Mouse (Mus musculus): ENCODE data around the gene Mapk1.
"Not testable (repeated sequence)": the region's sequence is repeated elsewhere in the genome, so short reads cannot be mapped to it uniquely, and the experiment has no call there.

The Mapk1 gene

GRCm38 (mm10) chr16:16983131-16983533 lies at the start of gene Mapk1:
Gene Mapk1, plus strand, starts transcription at chr16:16983382.
- DNase-seq (ENCODE audit: low read depth, low spot score) = peak; percentile 97

- no peak for DNase-seq (ENCODE audit: low read depth, low spot score)
Observed at GRCm38 (mm10) chr16:16939543-16939942, 43.6 kb upstream of the Mapk1 start.

- no peak for DNase-seq (ENCODE audit: low read depth, low spot score)
Observed at GRCm38 (mm10) chr16:16941078-16941477, 42.1 kb upstream of the Mapk1 start.

- peak; percentile 2 for DNase-seq (ENCODE audit: low read depth, low spot score)
Observed at GRCm38 (mm10) chr16:16958575-16958974, 24.6 kb upstream of the Mapk1 start.

- DNase-seq (ENCODE audit: low read depth, low spot score) = no peak
Observed at GRCm38 (mm10) chr16:16959907-16960306, 23.3 kb upstream of the Mapk1 start.

- DNase-seq (ENCODE audit: low read depth, low spot score) = no peak
Observed at GRCm38 (mm10) chr16:16965149-16965548, 18.0 kb upstream of the Mapk1 start.

GRCm38 (mm10) chr16:16966290-16966689 lies 16.9 kb upstream of the Mapk1 start:
- DNase-seq (ENCODE audit: low read depth, low spot score) = no peak

GRCm38 (mm10) chr16:16978061-16978460 lies 5.1 kb upstream of the Mapk1 start:
- DNase-seq (ENCODE audit: low read depth, low spot score) = no peak

- DNase-seq (ENCODE audit: low read depth, low spot score) = no peak
Observed at GRCm38 (mm10) chr16:16978765-16979164, 4.4 kb upstream of the Mapk1 start.

GRCm38 (mm10) chr16:16982636-16983035 lies 546 bp upstream of the Mapk1 start:
- no peak for DNase-seq (ENCODE audit: low read depth, low spot score)

GRCm38 (mm10) chr16:16983534-16984422 lies 596 bp downstream of the Mapk1 start:
- DNase-seq (ENCODE audit: low read depth, low spot score) = peak; percentile 82

- DNase-seq (ENCODE audit: low read depth, low spot score) = no peak
Observed at GRCm38 (mm10) chr16:16984423-16984941, 1.3 kb downstream of the Mapk1 start.

GRCm38 (mm10) chr16:16987248-16987647 lies 4.1 kb downstream of the Mapk1 start:
- no peak for DNase-seq (ENCODE audit: low read depth, low spot score)

- DNase-seq (ENCODE audit: low read depth, low spot score) = no peak
Observed at GRCm38 (mm10) chr16:16988842-16989241, 5.7 kb downstream of the Mapk1 start.

GRCm38 (mm10) chr16:16990021-16990420 lies 6.8 kb downstream of the Mapk1 start:
- no peak for DNase-seq (ENCODE audit: low read depth, low spot score)

- DNase-seq (ENCODE audit: low read depth, low spot score) = no peak
Observed at GRCm38 (mm10) chr16:16994426-16995052, 11.4 kb downstream of the Mapk1 start.

- not testable (repeated sequence) for DNase-seq (ENCODE audit: low read depth, low spot score)
Observed at GRCm38 (mm10) chr16:16996121-16996729, 13.0 kb downstream of the Mapk1 start.

GRCm38 (mm10) chr16:17001109-17001508 lies 17.9 kb downstream of the Mapk1 start:
- DNase-seq (ENCODE audit: low read depth, low spot score) = no peak

GRCm38 (mm10) chr16:17007070-17007469 lies 23.9 kb downstream of the Mapk1 start:
- DNase-seq (ENCODE audit: low read depth, low spot score) = no peak

GRCm38 (mm10) chr16:17010036-17010435 lies 26.9 kb downstream of the Mapk1 start:
- DNase-seq (ENCODE audit: low read depth, low spot score) = no peak

GRCm38 (mm10) chr16:17012583-17012982 lies 29.4 kb downstream of the Mapk1 start:
- DNase-seq (ENCODE audit: low read depth, low spot score) = no peak

All from mesoderm, embryonic 11.5 days (tissue).